Mouse (Mus musculus): ENCODE data around the gene Flnb. TPM values are rescaled to one million over a fixed set of nuclear protein-coding genes. Genes with fewer than 3 reads are reported as not detected.

The Flnb gene
- total RNA-seq, 4 experiments from 2014 or later, result 14.3 to 31.5 (median 21.0) TPM

- DNase-seq (ENCODE audit: low spot score), result no peak
Observed at GRCm38 (mm10) chr14:7862226-7862625, 44.5 kb downstream of the Flnb start.

- no peak for DNase-seq (ENCODE audit: low spot score)
Observed at GRCm38 (mm10) chr14:7863199-7863598, 45.4 kb downstream of the Flnb start.

- peak; percentile 67 for DNase-seq (ENCODE audit: low spot score)
Observed at GRCm38 (mm10) chr14:7863871-7864505, 46.2 kb downstream of the Flnb start.

- DNase-seq (ENCODE audit: low spot score), result no peak
Observed at GRCm38 (mm10) chr14:7864506-7864899, 46.7 kb downstream of the Flnb start.

- no peak for DNase-seq (ENCODE audit: low spot score)
Observed at GRCm38 (mm10) chr14:7867224-7867623, 49.5 kb downstream of the Flnb start.

DNA sequence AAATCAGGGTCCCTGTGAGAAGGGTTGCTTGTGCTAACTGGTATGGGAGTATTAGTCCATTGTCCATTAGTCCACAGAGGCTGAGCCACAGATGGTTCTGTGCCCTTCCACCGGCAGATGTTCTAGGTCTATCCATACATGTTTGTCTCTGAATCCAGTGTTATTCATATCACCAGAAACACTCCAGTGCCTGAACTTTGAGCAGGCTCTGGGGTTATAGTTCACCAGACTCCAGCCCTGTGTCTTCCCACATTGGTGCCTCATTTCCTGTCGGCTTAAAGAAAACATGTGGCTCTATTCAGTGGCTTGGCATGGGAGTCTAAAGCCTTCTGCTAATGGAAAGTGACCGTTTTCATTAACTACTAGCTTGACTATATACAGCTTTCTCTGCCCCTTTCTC lies 50.1 kb downstream of the Flnb start:
- no peak for DNase-seq (ENCODE audit: low spot score)

DNA sequence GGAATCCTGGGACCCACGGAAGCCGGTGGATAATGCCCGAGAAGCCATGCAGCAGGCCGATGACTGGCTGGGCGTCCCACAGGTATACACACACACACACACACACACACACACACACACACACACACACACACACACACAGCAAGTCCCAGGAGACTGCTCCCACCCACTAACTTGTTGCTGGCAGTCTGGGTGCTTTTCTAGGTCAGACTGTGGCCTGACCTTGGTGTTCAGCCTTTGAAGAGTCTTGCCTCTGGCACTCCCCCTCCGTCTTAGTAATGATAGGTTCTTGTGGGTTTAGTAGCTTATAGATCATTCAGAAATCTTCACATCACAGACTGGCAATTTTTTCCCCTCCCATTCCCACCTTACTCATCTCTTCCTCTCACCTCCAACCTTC lies 52.0 kb downstream of the Flnb start:
- DNase-seq (ENCODE audit: low spot score), result no peak

- peak; percentile 44 for DNase-seq (ENCODE audit: low spot score)
Observed at GRCm38 (mm10) chr14:7873552-7873951, 55.8 kb downstream of the Flnb start.

- no peak for DNase-seq (ENCODE audit: low spot score)
Observed at GRCm38 (mm10) chr14:7874495-7874894, 56.7 kb downstream of the Flnb start.

GRCm38 (mm10) chr14:7877957-7878356 lies 60.2 kb downstream of the Flnb start:
- no peak for DNase-seq (ENCODE audit: low spot score)

GRCm38 (mm10) chr14:7880389-7880788 lies 62.6 kb downstream of the Flnb start:
- no peak for DNase-seq (ENCODE audit: low spot score)

DNA sequence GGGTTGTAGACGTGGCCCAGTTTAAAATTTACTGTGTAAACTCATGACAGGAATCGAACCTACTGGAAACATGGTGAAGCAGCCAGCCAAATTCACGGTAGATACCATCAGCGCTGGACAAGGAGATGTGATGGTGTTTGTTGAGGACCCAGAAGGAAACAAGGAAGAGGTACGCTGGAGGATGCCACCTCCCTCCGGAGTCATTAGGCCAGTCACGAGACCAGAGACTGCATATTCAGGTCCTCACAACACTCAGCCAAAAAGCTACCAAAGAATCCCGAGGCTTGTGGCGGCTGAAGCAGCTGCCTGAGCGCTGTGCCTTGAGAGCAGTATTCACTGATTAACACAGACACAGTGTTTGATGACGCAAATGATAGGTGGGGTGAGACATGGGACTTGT lies 63.8 kb downstream of the Flnb start:
- no peak for DNase-seq (ENCODE audit: low spot score)

DNA sequence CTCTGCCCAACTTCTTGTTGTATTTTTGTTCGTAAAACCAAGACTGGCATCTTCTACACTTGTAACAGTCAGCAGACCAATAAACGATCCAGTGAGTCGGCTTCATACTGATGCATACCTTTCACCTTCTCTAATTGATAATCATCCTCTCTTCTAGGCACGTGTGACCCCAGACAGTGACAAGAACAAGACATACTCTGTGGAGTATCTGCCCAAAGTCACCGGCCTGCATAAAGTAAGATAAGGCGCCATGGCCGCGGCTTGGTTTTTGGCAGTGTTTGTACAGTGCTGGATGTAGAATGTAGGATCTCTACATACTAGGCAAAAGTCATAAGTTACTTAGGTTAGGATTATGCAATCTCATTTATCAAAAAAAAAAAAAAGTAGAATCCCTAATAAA lies 64.3 kb downstream of the Flnb start:
- DNase-seq (ENCODE audit: low spot score), result no peak

DNA sequence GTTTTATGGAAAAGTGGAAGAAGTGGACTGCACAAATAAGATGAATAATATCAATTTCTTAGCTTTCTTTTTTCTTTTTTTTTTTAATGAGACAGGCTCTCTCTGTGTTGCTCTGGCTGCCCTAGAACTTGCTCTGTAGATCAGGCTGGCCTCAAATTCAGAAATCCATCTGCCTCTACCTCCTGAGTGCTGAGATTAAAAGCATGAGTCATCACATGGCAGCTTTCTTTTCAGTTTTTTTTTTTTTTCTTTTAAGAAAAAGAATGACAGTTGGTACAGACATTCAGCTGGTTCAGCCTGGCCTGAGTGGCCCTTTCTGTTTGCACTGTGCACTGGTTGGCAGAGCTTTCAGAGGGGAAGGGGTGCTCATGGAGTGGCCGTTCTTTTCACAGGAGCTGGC lies 66.4 kb downstream of the Flnb start:
- DNase-seq (ENCODE audit: low spot score), result no peak

GRCm38 (mm10) chr14:7884841-7885240 lies 67.1 kb downstream of the Flnb start:
- DNase-seq (ENCODE audit: low spot score), result no peak

DNA sequence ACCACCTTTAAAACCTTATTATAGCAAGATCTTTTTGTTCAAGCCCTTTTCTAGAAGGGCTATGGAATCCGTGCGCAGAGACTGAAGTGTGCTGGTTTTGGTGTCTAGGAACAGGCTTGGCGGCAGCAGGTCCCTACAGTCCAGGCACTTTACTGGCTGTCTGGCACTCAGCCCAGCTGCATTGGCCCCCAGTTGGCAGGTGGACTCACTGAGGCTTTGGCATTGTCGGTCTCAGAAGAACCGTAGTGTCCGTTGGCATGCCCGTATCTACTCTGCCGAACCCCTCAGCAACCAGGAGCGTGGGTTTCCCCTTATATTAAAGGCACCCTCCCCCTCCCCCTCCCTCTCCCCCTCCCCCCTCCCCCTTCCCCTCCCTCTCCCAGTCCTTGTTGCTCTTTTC lies 67.8 kb downstream of the Flnb start:
- no peak for DNase-seq (ENCODE audit: low spot score)

DNA sequence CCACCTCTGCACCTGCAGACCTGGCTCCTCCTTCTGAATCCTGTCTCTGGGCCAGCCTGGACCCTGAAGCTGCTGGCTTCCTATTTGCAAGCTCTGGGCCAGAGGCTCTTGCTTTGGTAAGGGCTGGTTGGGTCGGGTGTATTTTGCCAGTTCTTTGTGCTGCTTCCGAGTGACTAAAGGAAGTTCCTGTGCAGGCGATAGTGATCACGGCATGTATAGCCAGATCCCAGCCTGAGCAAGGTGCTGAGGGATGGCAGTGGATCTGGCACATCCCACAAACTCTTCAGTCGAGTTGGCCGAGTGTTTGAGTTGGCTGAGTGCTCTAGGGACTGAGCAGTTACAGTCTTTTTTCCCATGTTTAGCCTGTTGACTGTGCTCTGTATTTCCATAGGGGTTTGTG lies 68.3 kb downstream of the Flnb start:
- DNase-seq (ENCODE audit: low spot score), result no peak

DNA sequence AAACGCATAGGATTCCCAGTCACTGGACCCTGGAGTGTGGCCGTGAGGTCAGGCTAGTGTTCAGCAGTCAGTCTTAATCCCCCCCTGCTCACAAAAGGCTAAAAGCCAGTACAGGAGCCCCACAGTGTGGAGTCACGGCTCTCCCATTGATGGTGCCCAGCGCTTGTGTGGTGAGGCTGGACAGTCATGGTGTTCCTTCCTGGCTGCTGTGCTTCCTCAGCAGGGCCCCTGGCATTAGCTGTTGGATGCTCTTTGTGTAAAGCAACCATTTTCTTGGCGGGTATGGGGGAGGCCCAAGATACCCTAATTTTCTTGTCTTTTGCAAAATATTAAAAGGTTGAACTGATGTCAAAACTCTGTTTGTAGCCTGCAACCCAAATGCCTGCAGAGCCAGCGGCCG lies 69.4 kb downstream of the Flnb start:
- DNase-seq (ENCODE audit: low spot score), result no peak

DNA sequence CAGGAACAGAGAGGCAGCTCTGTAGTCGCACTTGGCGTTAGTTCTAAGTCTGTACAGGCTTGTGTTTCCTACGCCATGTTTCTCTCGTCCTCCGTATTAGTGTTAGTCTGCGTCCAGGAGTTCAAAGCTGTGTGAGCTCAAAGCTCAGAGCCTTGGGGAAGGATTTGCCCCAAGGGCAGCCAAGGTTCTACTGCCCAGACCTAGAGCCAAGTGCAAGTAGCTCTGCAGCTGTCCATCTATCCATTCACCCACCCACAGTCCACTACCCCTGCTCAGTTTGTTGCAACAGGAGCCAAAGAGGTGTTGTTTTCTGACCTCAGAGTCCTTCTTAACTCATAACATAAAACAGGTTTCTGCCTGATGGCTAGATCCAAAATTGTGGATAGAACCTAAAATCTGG lies 70.5 kb downstream of the Flnb start:
- DNase-seq (ENCODE audit: low spot score), result no peak

- DNase-seq (ENCODE audit: low spot score), result no peak
Observed at GRCm38 (mm10) chr14:7888811-7889651, 71.3 kb downstream of the Flnb start.

DNA sequence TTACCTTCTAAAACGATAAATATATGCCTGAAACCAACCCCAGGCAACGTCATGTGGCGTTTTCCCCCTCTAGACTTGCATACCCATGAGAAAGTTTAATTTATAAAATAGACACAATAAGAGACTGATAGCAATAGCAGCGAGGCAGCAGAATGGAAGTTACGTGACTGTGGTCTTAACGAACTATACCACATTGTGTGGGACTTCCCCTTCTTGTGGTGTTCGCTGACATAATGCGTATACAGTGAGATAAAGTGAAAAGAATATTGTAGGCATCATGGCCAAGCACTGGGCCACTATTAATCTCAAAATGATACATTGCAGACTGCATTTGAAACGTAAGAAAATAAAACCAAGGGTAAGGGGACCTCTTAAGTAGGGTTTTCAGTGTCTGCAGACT lies 72.1 kb downstream of the Flnb start:
- no peak for DNase-seq (ENCODE audit: low spot score)

- no peak for DNase-seq (ENCODE audit: low spot score)
Observed at GRCm38 (mm10) chr14:7891401-7891800, 73.6 kb downstream of the Flnb start.

- no peak for DNase-seq (ENCODE audit: low spot score)
Observed at GRCm38 (mm10) chr14:7896126-7896525, 78.4 kb downstream of the Flnb start.

Measured in heart, adult 8-10 months (tissue).